Mouse (Mus musculus) olfactory bulb, adult 2 months (tissue): ENCODE data around the gene Sbk1. TPM values are rescaled to one million over a fixed set of nuclear protein-coding genes. Genes with fewer than 3 reads are reported as not detected.

ENCODE experiments used
- H3K27ac ChIP-seq: fragments of 200-500 bp; 2 replicates; pipeline ENCODE4 v1.5.1; 2012; ENCODE audit warnings: low read depth, low read length; ENCODE audit not compliant: insufficient read depth
- H3K4me1 ChIP-seq: fragments of 200-500 bp; 2 replicates; pipeline ENCODE4 v1.6.1; 2012; ENCODE audit warnings: low read length; ENCODE audit not compliant: control insufficient read depth, insufficient read depth
- H3K4me3 ChIP-seq: fragments of 200-500 bp; 2 replicates; pipeline ENCODE4 v1.5.1; 2012; ENCODE audit warnings: mild to moderate bottlenecking, low read depth, low read length, moderate library complexity; ENCODE audit not compliant: insufficient read depth
- CTCF ChIP-seq: fragments of 200-500 bp; IDR thresholded peaks from 2 replicates; pipeline ENCODE4 v1.5.1; 2012; ENCODE audit warnings: low read depth, mild to moderate bottlenecking, low read length, moderate library complexity; ENCODE audit not compliant: insufficient read depth
- POLR2A ChIP-seq: fragments of 200-500 bp; IDR thresholded peaks from 2 replicates; pipeline ENCODE4 v1.6.1; 2012; ENCODE audit warnings: mild to moderate bottlenecking, low read depth, low read length, moderate library complexity; ENCODE audit not compliant: insufficient read depth
- WGBS: fragments of 180-500 bp; shearing (Covaris S2); methylation state at CpG from one replicate; pipeline ENCODE4 v1.1.7; 2018; 5-methylcytosine and 5-hydroxymethylcytosine counted together
- polyA plus RNA-seq: library from polyadenylated mRNA; stranded (reverse); fragments of >200 nt; gene quantifications from 2 replicates; pipeline ENCODE4 v1.2.4, GENCODE M21; 2012; ENCODE audit warnings: low replicate concordance; ENCODE audit not compliant: missing spikeins, insufficient read depth, insufficient read length

The Sbk1 gene
- polyA plus RNA-seq, 1 experiment, result not detected

DNA sequence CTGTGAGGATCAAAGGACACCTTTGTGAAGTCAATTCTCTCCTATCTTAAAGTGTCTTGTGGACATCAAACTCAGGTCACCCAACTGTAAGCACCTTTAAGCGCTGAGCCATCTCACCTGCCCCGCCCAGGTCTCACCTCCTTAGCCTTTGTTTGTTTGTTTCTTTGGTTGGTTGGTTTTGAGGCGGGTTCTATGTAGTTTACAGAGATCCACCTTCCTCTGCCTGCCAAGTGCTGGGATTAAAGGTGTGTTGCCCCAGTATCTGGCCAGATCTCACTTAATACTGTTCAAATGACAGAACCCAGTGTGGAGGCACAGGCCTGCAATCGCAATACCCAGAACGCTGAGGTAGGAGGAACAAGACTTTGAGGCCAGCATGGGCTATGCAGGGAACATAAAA, 11.6 kb downstream of the Sbk1 start:
- 96% methylated on average over 5 of the region's 5 CpGs for WGBS
- H3K4me1 ChIP-seq, result peaks cover 51% of the 10 kb centered on the region
- TF ChIP-seq CTCF (no peak), POLR2A (no peak)
- H3K27ac ChIP-seq, result no peak overlapping the region
- no peak overlapping the region for H3K4me3 ChIP-seq

DNA sequence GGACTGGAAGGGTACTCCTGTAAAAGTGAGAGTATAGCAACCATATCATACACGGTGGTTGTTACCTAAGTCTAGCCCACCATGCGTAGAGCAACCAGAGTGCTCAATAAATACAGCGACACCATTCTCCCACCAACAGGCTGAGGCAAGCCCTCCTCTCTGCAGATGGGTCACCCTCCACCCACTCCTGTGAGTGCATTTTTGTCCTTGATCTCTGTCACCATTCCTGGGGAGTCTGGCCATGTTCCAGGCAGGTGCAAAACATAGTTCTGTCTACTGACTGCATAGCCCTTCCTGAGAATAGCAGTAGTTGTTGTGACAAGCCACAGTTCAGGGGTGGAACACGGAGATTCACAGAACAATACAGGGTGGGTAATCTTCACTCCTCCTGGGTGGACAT, 12.0 kb downstream of the Sbk1 start:
- WGBS, result 76% methylated on average over 4 of the region's 4 CpGs
- Histone ChIP-seq H3K4me3 (no peak overlapping the region), H3K27ac (no peak overlapping the region), H3K4me1 (peaks cover 52% of the 10 kb centered on the region)
- TF ChIP-seq CTCF, result no peak
- TF ChIP-seq POLR2A, result no peak

DNA sequence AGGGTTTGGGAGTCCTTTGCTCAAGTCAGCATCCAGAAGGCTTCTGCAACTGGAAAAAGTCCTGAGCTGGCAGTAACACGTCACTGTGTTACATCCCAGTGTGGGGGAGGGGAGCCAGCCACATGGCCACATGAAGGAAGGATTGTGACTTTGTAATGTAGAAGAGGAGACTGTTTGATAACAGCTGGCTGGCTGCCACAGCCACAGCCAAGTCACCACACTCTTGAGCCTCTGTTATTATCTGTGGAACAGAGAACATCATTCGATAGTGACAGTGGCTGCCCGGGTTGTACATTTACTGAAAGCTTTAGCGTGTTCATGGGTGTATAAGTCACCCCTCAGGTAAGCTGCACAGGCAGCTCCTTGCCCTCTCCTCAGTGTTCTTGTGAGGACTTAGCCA, 12.4 kb downstream of the Sbk1 start:
- no peak for TF ChIP-seq POLR2A
- no peak for TF ChIP-seq CTCF
- Histone ChIP-seq H3K4me3 (no peak overlapping the region), H3K4me1 (peaks cover 48% of the 10 kb centered on the region), H3K27ac (no peak overlapping the region)
- WGBS, result 40% methylated on average over 4 of the region's 4 CpGs

DNA sequence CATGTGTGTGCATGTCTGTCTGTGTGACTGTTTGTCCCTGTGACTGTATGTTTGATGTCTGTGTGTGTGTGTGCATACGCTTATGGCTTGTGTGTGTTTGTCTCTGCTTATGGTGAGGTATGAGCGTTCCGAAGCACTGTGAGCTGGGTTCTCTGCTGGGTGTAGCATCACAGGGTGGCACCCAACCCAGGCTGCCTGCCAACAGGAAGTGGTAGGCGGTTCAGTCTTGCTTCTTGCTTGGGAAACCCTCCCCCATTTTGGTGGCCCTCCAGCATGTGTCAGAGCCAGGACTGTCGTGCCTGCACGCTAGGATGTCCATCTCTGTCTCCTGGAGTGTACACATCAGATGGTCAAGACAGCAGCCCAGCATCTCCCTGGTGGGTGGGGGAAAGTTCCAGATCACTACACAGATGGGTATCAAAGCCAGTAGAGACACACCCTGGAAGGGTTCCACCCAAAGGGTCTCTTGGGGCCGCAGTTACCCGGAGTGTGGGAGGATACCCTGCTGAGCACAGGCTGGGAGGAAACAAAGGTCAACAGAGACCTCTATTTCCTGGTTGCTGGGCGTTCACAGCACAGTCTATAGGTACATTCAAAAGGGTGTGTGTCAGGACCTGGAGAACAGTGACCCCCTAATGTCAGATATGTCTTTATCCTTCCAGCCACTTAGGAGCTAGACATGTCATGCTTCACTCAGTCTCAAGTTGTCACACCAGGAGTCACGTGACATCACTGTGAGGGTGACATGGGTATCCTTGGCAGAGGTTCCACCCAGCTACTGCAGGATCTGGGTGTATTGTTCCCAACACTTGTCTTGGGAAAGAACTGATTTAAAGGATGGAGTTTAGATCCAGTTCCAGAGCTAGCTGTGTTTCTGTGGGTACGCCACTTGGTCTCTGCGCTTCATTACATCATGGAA, 13.1 kb downstream of the Sbk1 start:
- WGBS, result 43% methylated on average over 12 of the region's 12 CpGs
- H3K27ac ChIP-seq, result no peak overlapping the region
- no peak overlapping the region for H3K4me3 ChIP-seq
- peaks cover 46% of the 10 kb centered on the region for H3K4me1 ChIP-seq
- TF ChIP-seq POLR2A (no peak), CTCF (no peak)

DNA sequence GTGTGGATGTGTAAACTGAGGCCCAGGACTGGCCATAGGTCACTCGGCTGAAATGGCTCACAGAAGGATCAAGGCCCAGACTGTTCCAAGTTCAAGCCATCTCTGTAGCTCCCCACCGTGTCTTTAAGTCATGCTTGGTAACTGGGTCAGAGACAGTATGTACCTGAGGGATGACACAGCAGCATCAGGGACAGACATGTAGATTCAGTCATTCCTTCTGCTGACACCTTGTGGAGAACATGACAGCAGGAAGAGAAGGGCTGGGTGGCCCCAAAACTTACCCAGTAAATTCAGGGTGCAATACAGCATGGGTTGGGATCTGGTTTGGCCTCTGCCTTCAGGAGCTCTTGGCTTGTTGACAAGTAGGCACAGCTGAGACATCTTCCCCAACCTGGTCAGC, 13.9 kb downstream of the Sbk1 start:
- TF ChIP-seq CTCF (no peak), POLR2A (no peak)
- Histone ChIP-seq H3K4me1 (peaks cover 46% of the 10 kb centered on the region), H3K4me3 (no peak overlapping the region), H3K27ac (no peak overlapping the region)
- WGBS, result 87% methylated on average over 2 of the region's 2 CpGs

DNA sequence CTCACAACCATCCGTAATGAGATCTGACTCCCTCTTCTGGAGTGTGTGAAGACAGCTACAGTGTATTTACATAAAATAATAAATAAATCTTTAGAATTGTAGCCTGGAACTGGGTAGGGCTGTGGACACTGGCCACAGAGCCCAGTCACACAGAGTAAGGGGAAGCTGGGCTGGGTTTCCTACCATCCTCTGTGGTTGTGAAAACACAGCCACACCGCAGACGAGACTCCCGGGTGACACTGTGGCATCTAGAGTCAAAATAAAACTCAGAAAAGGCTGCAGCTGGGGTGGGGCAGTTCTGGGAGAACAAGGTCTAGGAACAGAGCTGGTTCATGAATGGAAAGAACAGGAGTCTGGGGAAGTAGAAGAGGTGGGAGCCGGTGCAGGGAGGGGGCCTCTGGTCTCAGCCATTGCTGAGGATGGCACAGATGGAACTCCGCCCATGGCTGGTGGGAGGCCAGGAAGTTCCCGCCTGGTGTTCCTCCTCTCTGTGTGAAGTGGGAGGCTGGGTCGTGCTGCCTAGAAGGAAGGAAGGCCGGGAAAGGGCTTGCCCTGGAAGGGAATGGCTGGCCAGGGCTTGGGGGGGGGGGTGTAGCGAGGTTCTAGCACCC, 15.2 kb downstream of the Sbk1 start:
- Histone ChIP-seq H3K4me1 (peaks cover 39% of the 10 kb centered on the region), H3K27ac (no peak overlapping the region), H3K4me3 (no peak overlapping the region)
- TF ChIP-seq POLR2A (no peak), CTCF (no peak)
- 40% methylated on average over 10 of the region's 10 CpGs for WGBS

DNA sequence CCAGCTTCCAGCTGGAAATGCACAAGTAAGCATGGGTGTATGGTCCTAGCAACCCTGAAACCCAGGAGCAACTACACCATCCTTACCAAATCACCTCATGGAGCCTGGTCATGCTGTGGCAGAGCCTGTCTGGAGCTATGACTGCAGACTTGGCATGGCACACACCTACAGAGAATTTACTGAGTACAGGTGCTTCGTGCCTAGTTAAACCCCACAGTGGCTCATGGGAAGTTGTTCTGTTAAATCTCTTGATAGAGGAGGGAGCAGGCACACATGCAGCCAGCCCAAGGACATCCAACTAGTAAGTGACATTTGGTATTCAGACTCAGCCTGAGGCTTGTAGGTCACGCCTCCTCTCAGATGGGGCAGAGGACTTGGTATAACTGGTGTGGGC, 15.7 kb downstream of the Sbk1 start:
- Histone ChIP-seq H3K27ac (no peak overlapping the region), H3K4me1 (peaks cover 36% of the 10 kb centered on the region), H3K4me3 (no peak overlapping the region)
- 89% methylated on average over 2 of the region's 2 CpGs for WGBS
- TF ChIP-seq POLR2A, result no peak
- no peak for TF ChIP-seq CTCF

DNA sequence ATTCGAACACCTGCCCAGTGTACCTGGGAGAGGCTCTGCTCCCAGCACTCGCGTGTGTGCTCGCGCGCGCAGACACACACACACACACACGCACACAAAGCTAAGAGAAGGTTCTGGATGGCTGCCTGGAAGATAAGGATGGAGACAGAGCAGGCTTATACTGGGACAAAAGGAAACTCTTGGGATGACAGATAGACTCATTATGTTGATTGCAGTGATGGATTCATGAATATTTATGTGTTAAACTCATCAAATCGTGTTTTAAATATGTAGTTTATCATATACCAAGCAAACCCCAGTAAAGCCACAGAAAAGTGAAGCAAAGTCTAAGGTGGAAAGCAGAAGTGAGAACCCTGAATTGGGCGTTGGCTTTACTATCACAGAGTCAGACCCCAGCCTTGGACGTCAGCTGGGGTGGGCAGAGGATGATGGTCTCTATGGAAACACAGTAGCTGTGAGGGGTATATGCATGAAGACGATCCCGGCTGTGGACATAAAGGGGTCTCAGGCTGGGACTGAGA, 16.2 kb downstream of the Sbk1 start:
- no peak overlapping the region for H3K27ac ChIP-seq
- TF ChIP-seq POLR2A (no peak), CTCF (no peak)
- peaks cover 32% of the 10 kb centered on the region for H3K4me1 ChIP-seq
- H3K4me3 ChIP-seq, result no peak overlapping the region
- 69% methylated on average over 13 of the region's 13 CpGs for WGBS

DNA sequence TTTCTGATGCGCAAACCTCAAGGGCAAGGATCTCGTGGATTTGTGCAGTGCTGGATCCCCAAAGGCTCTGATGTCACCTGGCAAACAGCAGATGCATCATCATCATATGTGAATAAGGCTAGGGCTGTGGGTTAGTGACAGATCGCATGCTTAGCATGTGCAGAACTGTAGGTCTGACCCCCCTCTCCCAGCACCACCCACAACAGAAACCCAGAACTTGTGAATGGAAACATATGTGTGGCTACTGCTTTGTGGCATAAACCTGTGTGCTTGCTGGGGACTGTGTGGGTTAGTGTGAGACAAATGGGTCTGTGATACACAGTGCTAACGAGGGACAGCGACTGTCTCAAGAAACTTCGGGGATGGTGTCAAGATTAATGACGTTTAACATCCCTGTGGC, 17.0 kb downstream of the Sbk1 start:
- no peak overlapping the region for H3K27ac ChIP-seq
- 81% methylated on average over 7 of the region's 7 CpGs for WGBS
- H3K4me3 ChIP-seq, result no peak overlapping the region
- no peak for TF ChIP-seq CTCF
- no peak for TF ChIP-seq POLR2A
- peaks cover 31% of the 10 kb centered on the region for H3K4me1 ChIP-seq
